Mouse (Mus musculus): ENCODE data around the gene Nyap1.
A peak's percentile ranks its signal among the peaks of the same experiment; 100 is the strongest.

DNA sequence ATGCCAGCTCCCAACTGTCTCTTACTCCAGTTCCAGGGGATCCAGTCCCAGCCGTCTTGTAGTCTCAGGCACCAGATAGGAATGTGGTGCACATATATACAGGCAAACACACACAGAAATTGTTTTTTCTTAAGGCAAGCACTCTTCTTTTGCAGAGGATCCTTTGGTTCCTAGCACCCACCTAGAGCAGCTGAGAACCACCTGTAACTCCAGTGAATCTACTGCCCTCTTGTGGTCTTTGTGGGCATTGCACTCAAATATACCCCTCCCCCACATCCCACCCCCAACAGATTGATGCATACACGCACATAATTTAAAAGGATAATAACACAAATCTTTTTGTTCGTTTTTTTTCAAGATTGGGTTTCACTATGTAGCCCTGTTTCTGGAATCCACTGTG is 24.9 kb upstream of the Nyap1 start:
- TF ChIP-seq CTCF (IDR thresholded peaks at IDR 0.05; ENCODE audit: low read depth) (peak; percentile 79), EP300 (IDR thresholded peaks at IDR 0.05; ENCODE audit: low read depth) (no peak)

All from liver, embryonic 14.5 days (tissue).